Mouse (Mus musculus) intestine, embryonic 16.5 days (tissue): Measurements from ENCODE around the gene Fen1. TPM values are rescaled to one million over a fixed set of nuclear protein-coding genes. Genes with fewer than 3 reads are reported as not detected.

Experiments
- ATAC-seq: fragments of 200-750 bp; cut with Nextera tagmentation; 2 replicates; pipeline ENCODE4 v1.8.0; 2017; ENCODE audit warnings: moderate TSS enrichment, moderate library complexity
- H3K27ac ChIP-seq: fragments of 300-500 bp; sonication (generic); 2 replicates; pipeline ENCODE4 v1.5.1; 2014; ENCODE audit warnings: mild to moderate bottlenecking, low read length
- H3K27me3 ChIP-seq: fragments of 300-500 bp; sonication (generic); replicated peaks from 2 replicates; pipeline ENCODE4 v1.6.1; 2014; ENCODE audit warnings: low read length, control low read depth, mixed read lengths; ENCODE audit not compliant: control insufficient read depth, insufficient read depth
- H3K36me3 ChIP-seq: fragments of 300-500 bp; sonication (generic); 2 replicates; pipeline ENCODE4 v1.6.1; 2014; ENCODE audit warnings: low read length, control low read depth; ENCODE audit not compliant: control insufficient read depth, insufficient read depth
- H3K4me1 ChIP-seq: fragments of 300-500 bp; sonication (generic); 2 replicates; pipeline ENCODE4 v1.6.1; 2014; ENCODE audit warnings: low read length, control low read depth, mixed read lengths; ENCODE audit not compliant: control insufficient read depth, insufficient read depth
- H3K4me2 ChIP-seq: fragments of 300-500 bp; sonication (generic); 2 replicates; pipeline ENCODE4 v1.6.1; 2014; ENCODE audit warnings: low read depth, low read length, control low read depth
- H3K4me3 ChIP-seq: fragments of 300-500 bp; sonication (generic); 2 replicates; pipeline ENCODE4 v1.5.1; 2014; ENCODE audit warnings: mild to moderate bottlenecking, low read length
- H3K9ac ChIP-seq: fragments of 300-500 bp; sonication (generic); 2 replicates; pipeline ENCODE4 v1.6.1; 2014; ENCODE audit warnings: low read depth, low read length
- H3K9me3 ChIP-seq: fragments of 300-500 bp; sonication (generic); 2 replicates; pipeline ENCODE4 v1.6.1; 2016; ENCODE audit warnings: low read length, control low read depth; ENCODE audit not compliant: control insufficient read depth
- WGBS: fragments of 180-500 bp; shearing (Covaris S2); extraction: QIAGEN DNeasy Blood & Tissue Kit; methylation state at CpG from one replicate; pipeline ENCODE4 v1.1.7; 2014; 5-methylcytosine and 5-hydroxymethylcytosine counted together
- polyA plus RNA-seq: library from polyadenylated mRNA; unstranded; fragments of >200 nt; fragmentation: Nextera tagmentation; extraction: Ambion mirVana; gene quantifications from 2 replicates; pipeline ENCODE4 v1.2.1, GENCODE M21; 2015

Gene Fen1
- polyA plus RNA-seq, 1 experiment from 2014 or later, result 87.8 TPM

DNA sequence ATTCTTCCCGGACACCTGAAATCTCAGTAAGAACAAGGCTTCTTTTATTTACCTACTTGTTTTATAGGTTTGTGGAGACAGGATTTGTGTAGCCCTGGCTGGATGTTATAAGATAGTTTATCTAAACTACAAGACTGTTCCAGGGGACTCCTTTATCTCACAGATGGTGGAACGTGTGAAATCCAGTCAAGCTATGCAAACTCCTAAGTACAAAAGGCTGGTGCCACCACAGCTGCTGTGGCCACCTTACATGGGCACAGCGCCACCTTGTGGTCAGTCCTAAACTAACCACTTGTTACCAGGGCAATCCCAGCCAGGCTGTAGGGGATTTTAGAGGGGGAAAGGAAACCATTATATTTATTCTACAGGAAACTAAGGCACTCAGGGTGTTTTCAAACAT lies 5.2 kb downstream of the Fen1 start:
- no peak overlapping the region for H3K27ac ChIP-seq
- ATAC-seq, result peak; percentile 43
- no peak overlapping the region for H3K4me2 ChIP-seq
- peaks cover 9% of the 10 kb centered on the region for H3K4me1 ChIP-seq
- no peak overlapping the region for H3K4me3 ChIP-seq
- H3K9me3 ChIP-seq, result no peaks in the 10 kb centered on the region
- peaks cover 20% of the 10 kb centered on the region for H3K36me3 ChIP-seq
- H3K9ac ChIP-seq, result no peak overlapping the region
- WGBS, result 23% methylated on average over 3 of the region's 3 CpGs
- H3K27me3 ChIP-seq, result no peaks in the 10 kb centered on the region

DNA sequence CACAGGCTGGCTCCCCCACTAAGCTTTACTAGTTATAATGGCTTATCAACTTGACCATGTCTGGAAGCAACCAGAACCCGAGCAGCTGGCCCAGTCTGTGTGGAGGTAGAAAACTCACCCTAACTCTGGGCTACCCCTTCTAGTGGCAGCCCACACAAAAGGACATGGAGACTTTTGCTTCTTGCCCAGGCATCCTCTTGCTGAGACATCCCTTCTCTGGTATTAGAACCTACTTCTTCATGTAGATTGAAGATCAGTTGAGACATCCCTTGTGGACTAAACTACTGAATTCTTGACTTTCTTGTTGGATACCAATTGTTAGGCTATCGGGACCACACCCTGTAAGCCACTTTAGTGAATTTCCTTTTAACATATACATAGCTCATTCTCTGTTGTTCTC lies 5.7 kb downstream of the Fen1 start:
- ATAC-seq, result no peak; the same call in 1 of the 2 replicates
- H3K4me3 ChIP-seq, result no peak overlapping the region
- no peaks in the 10 kb centered on the region for H3K27me3 ChIP-seq
- H3K4me2 ChIP-seq, result no peak overlapping the region
- no peak overlapping the region for H3K9ac ChIP-seq
- H3K36me3 ChIP-seq, result peaks cover 20% of the 10 kb centered on the region
- peak overlapping the region; percentile 25; the same call in 1 of the 2 replicates for H3K27ac ChIP-seq
- peaks cover 9% of the 10 kb centered on the region for H3K4me1 ChIP-seq
- 74% methylated on average over 2 of the region's 2 CpGs for WGBS
- H3K9me3 ChIP-seq, result no peaks in the 10 kb centered on the region

DNA sequence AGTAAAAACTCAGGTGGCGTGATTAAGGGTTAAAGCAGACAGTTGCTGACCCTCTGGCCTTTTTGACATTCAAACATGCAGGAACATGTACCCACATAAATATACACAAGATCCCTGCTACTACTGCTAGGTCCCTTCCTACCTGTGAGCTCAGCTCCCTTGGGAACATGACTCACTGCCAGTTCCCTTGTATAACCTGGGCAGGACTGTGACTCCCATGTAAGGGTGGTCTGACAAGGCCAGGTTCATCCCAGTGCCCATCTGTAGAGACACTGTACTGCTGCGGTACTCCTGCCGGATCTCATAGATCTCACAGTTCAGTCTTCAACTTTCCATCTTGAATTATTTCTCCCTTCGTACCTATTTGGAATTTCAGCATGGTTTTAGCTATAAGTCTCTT lies 6.8 kb downstream of the Fen1 start:
- 90% methylated on average over 4 of the region's 4 CpGs for WGBS
- H3K4me3 ChIP-seq, result no peak overlapping the region
- H3K9me3 ChIP-seq, result no peaks in the 10 kb centered on the region
- no peak overlapping the region for H3K27ac ChIP-seq
- peaks cover 22% of the 10 kb centered on the region for H3K36me3 ChIP-seq
- H3K4me2 ChIP-seq, result no peak overlapping the region
- H3K4me1 ChIP-seq, result 0 out of 2 replicates have a peak, but pooled peaks cover 4% of the 10 kb centered on the region
- no peak for ATAC-seq
- H3K27me3 ChIP-seq, result no peaks in the 10 kb centered on the region
- no peak overlapping the region for H3K9ac ChIP-seq

DNA sequence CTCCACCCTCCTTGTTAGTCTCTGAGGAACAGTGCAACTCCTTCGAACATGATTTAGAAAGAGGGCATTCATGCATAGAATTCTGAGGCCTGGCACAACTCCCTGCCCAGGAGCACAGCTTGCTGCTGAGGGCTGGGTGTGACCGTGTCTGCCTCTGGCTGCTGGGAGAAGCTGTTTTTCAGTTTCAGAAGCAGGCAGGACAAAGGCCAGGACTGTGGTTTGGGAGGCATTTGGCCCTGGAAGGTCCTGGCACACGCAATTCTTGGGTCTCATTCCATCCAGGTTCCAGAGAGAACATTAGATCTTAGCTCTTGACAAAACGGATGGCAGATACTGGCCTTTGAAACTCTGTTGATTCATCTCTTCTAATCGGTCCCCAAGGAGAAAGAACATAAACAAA lies 8.7 kb downstream of the Fen1 start:
- peaks cover 21% of the 10 kb centered on the region for H3K36me3 ChIP-seq
- ATAC-seq, result no peak
- no peak overlapping the region for H3K27ac ChIP-seq
- no peak overlapping the region for H3K4me3 ChIP-seq
- H3K4me1 ChIP-seq, result peaks cover 11% of the 10 kb centered on the region; the same call in 1 of the 2 replicates
- no peak overlapping the region for H3K9ac ChIP-seq
- H3K4me2 ChIP-seq, result no peak overlapping the region
- WGBS, result 72% methylated on average over 5 of the region's 5 CpGs
- no peaks in the 10 kb centered on the region for H3K27me3 ChIP-seq
- H3K9me3 ChIP-seq, result no peaks in the 10 kb centered on the region

DNA sequence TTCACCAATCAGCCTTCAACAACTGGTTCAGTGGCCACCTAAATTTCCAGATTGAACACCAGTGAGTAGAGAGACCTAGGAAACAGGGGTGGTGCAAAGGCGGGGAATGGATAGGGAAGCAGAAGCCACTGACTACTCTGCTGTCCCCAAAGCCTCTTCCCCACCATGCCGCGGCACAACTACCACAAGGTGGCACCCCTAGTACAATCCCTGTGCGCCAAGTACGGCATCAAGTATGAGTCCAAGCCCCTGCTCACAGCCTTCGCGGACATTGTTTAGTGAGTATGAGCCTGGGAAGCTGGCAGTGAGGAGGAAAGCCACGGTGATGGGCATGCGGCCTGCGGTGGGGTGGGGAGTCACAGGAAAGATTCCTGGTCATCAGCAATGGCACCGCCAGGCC lies 9.6 kb downstream of the Fen1 start:
- Histone ChIP-seq H3K27me3 (no peaks in the 10 kb centered on the region), H3K27ac (no peak overlapping the region), H3K4me1 (peaks cover 11% of the 10 kb centered on the region; the same call in 1 of the 2 replicates), H3K9ac (no peak overlapping the region), H3K4me2 (no peak overlapping the region), H3K36me3 (peaks cover 15% of the 10 kb centered on the region; the same call in 1 of the 2 replicates), H3K9me3 (no peaks in the 10 kb centered on the region), H3K4me3 (no peak overlapping the region)
- ATAC-seq, result no peak
- WGBS, result 79% methylated on average over 11 of the region's 11 CpGs

DNA sequence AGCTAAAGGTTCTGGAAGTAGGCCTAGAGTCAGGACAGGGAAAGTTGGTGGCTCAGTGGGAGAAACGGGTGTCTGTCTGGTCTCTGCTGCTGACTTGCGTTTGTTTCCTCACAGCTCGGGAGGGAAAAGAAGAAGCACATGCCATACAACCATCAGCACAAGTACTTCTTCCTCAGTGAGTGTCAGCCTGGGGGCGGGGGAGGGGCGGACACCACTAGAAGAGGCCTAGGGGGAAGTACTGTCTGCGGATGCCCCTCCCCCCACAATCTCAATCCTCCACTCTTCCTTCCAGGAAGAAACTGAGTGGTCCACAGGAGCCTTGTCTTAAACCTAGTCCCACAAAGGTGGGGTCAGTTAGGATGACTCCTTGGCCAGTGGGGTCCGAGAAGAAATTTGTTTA lies 12.6 kb downstream of the Fen1 start:
- WGBS, result 68% methylated on average over 7 of the region's 7 CpGs
- Histone ChIP-seq H3K4me2 (no peak overlapping the region), H3K27ac (no peak overlapping the region), H3K27me3 (no peaks in the 10 kb centered on the region), H3K9me3 (no peaks in the 10 kb centered on the region), H3K36me3 (peaks cover 35% of the 10 kb centered on the region), H3K4me1 (peaks cover 8% of the 10 kb centered on the region; the same call in 1 of the 2 replicates), H3K4me3 (no peak overlapping the region), H3K9ac (no peak overlapping the region)
- ATAC-seq, result no peak

DNA sequence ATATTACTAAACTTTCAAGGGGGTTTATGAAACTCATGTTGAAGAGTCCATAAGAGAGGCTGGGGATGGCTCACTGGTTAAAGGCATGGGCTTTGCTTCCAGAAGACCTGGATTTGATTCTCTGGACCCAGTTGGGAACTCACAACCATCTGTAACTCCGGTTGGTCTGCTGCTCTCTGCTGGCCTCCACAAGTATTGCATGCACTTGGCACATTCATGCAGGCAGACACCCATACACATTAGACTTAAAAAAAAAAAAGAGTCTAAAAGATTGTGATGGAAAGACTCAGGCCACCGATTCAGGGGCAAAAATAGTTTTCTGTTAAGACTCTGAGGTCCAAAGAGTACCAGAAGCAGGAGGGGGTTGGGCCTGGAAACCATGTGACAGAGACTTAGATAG lies 13.2 kb downstream of the Fen1 start:
- peak; percentile 19; the same call in 1 of the 2 replicates for ATAC-seq
- no peak overlapping the region for H3K4me3 ChIP-seq
- H3K27ac ChIP-seq, result 0 out of 2 replicates have a peak overlapping the region, but pooled peaks have one; percentile 1
- H3K4me1 ChIP-seq, result peaks cover 8% of the 10 kb centered on the region; the same call in 1 of the 2 replicates
- 46% methylated on average over 2 of the region's 2 CpGs for WGBS
- no peaks in the 10 kb centered on the region for H3K9me3 ChIP-seq
- no peak overlapping the region for H3K4me2 ChIP-seq
- H3K9ac ChIP-seq, result no peak overlapping the region
- H3K27me3 ChIP-seq, result no peaks in the 10 kb centered on the region
- H3K36me3 ChIP-seq, result peaks cover 40% of the 10 kb centered on the region

DNA sequence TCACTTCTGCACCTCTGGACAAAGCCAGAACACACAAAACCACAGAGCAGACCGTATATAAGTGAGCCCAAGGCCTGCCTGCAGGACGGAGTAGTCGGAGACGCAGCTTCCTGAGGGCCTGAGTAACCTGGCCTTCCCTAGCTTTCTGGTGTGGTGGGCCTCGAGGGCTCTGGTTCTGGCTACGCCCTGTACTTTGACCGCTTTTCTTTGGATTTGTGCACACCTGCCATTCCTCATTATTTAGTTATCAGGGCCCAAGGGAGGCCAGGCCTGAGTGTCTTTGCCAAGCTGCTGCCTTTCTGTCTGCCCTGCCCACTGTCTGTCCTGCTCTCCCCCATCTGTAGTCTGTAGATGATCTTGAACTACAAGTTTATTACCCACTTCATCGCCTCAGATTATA lies 14.0 kb downstream of the Fen1 start:
- peak; percentile 66 for ATAC-seq
- WGBS, result 65% methylated on average over 8 of the region's 8 CpGs
- H3K36me3 ChIP-seq, result peaks cover 44% of the 10 kb centered on the region
- H3K27me3 ChIP-seq, result no peaks in the 10 kb centered on the region
- peaks cover 9% of the 10 kb centered on the region for H3K4me1 ChIP-seq
- no peaks in the 10 kb centered on the region for H3K9me3 ChIP-seq
- no peak overlapping the region for H3K4me3 ChIP-seq
- H3K27ac ChIP-seq, result peak overlapping the region; percentile 21
- H3K4me2 ChIP-seq, result no peak overlapping the region
- 0 out of 2 replicates have a peak overlapping the region, but pooled peaks have one; percentile 7 for H3K9ac ChIP-seq

DNA sequence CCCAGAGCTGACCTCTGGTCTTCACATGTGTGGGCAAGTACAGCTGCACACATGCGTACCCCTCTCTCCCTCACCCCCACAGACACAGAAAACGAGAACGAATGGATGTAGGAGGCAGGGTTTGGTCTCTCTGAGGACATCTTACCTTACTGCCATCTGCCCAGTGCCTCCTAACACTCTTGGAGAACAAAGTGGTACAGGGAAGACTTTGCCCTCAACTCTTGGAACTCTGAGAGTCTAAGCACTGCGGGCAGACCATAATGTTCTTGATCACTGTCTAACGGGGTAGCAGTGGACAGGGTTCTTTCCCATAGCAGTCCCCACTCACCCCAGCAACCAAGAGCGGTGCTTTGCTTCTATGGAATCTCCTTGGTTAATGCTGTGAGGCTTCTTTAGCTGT lies 14.9 kb downstream of the Fen1 start:
- WGBS, result 94% methylated on average over 6 of the region's 6 CpGs
- no peak overlapping the region for H3K4me3 ChIP-seq
- H3K4me1 ChIP-seq, result peaks cover 14% of the 10 kb centered on the region
- H3K4me2 ChIP-seq, result no peak overlapping the region
- no peak overlapping the region for H3K9ac ChIP-seq
- no peak overlapping the region; the same call in 1 of the 2 replicates for H3K27ac ChIP-seq
- H3K36me3 ChIP-seq, result peaks cover 38% of the 10 kb centered on the region
- no peak for ATAC-seq
- H3K9me3 ChIP-seq, result no peaks in the 10 kb centered on the region
- no peaks in the 10 kb centered on the region for H3K27me3 ChIP-seq

DNA sequence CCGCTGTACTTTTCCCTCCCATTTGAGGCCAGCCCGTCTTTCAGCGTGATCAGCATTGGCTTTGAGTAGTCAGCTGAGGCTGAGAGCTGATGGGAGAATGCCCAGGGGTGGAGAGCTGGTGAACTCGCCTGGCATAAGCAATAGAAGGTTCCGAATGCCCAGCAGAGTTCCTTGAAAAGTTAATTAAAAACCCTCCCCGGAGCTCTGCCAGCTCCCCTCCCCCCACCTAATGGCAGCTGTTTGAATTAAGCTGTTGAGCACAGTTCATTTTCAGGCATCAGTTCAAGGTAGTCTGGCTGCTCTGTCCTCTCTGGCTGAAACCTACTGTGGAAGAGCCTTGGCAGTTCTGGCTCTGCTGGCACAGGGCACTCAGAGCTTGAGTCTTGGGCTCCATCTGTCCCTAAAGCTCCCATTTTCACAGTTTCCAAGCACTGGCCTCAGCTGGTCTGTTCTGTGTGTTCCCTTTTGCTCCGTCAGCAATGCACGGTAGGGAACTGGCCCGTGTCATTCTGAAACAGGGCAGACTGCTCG lies 15.6 kb downstream of the Fen1 start:
- H3K27ac ChIP-seq, result no peak overlapping the region
- ATAC-seq, result no peak
- no peaks in the 10 kb centered on the region for H3K27me3 ChIP-seq
- H3K4me1 ChIP-seq, result peaks cover 14% of the 10 kb centered on the region
- WGBS, result 79% methylated on average over 10 of the region's 10 CpGs
- no peaks in the 10 kb centered on the region for H3K9me3 ChIP-seq
- no peak overlapping the region for H3K4me2 ChIP-seq
- no peak overlapping the region for H3K4me3 ChIP-seq
- H3K36me3 ChIP-seq, result peaks cover 37% of the 10 kb centered on the region
- no peak overlapping the region for H3K9ac ChIP-seq
